Mouse (Mus musculus): Measurements from ENCODE around the gene Luc7l3.

Luc7l3 gene

GRCm38 (mm10) chr11:94336551-94336950 is 14.8 kb upstream of the Luc7l3 start:
- DNase-seq: no peak

GRCm38 (mm10) chr11:94334386-94334968 is 12.7 kb upstream of the Luc7l3 start:
- DNase-seq: no peak

GRCm38 (mm10) chr11:94332726-94333125 is 10.9 kb upstream of the Luc7l3 start:
- no peak for DNase-seq

GRCm38 (mm10) chr11:94330211-94330610 is 8.4 kb upstream of the Luc7l3 start:
- no peak for DNase-seq

- peak; percentile 62 to 79 for DNase-seq
These were observed 7.6 kb upstream of the Luc7l3 start for GRCm38 (mm10) chr11:94329270-94329891.

- DNase-seq: no peak
These were observed 6.8 kb upstream of the Luc7l3 start for GRCm38 (mm10) chr11:94328644-94329025.

GRCm38 (mm10) chr11:94327693-94328643 is 6.2 kb upstream of the Luc7l3 start, which contains the start of gene Ankrd40:
Gene Ankrd40, plus strand, starts transcription at chr11:94328001.
- peak; percentile 97 to 99 for DNase-seq

GRCm38 (mm10) chr11:94326961-94327411 is 5.2 kb upstream of the Luc7l3 start:
- DNase-seq: peak; percentile 71 to 74

GRCm38 (mm10) chr11:94324618-94325017 is 2.8 kb upstream of the Luc7l3 start:
- DNase-seq: no peak

- no peak for DNase-seq
These were observed 1.6 kb upstream of the Luc7l3 start for GRCm38 (mm10) chr11:94323271-94323925.

- DNase-seq: no peak
These were observed 848 bp upstream of the Luc7l3 start for GRCm38 (mm10) chr11:94322636-94323035.

- peak in 1 of 2 experiments; percentile 82 for DNase-seq
These were observed 538 bp downstream of the Luc7l3 start for GRCm38 (mm10) chr11:94320969-94321930.

- peak in 1 of 2 experiments; percentile 21 for DNase-seq
These were observed 3.7 kb downstream of the Luc7l3 start for GRCm38 (mm10) chr11:94318056-94318455.

GRCm38 (mm10) chr11:94317515-94317914 is 4.3 kb downstream of the Luc7l3 start:
- no peak for DNase-seq

GRCm38 (mm10) chr11:94317014-94317413 is 4.8 kb downstream of the Luc7l3 start:
- DNase-seq: no peak

- no peak for DNase-seq
These were observed 5.3 kb downstream of the Luc7l3 start for GRCm38 (mm10) chr11:94316528-94316927.

- no peak for DNase-seq
These were observed 6.5 kb downstream of the Luc7l3 start for GRCm38 (mm10) chr11:94315308-94315707.

GRCm38 (mm10) chr11:94314098-94314652 is 7.6 kb downstream of the Luc7l3 start:
- DNase-seq: no peak

GRCm38 (mm10) chr11:94312733-94313132 is 9.1 kb downstream of the Luc7l3 start:
- DNase-seq: no peak

- no peak for DNase-seq
These were observed 26.6 kb downstream of the Luc7l3 start for GRCm38 (mm10) chr11:94294996-94295845.

Data from cerebellum, postnatal 25 days (tissue).